Mouse (Mus musculus): ENCODE results near the gene Rps25.

DNA sequence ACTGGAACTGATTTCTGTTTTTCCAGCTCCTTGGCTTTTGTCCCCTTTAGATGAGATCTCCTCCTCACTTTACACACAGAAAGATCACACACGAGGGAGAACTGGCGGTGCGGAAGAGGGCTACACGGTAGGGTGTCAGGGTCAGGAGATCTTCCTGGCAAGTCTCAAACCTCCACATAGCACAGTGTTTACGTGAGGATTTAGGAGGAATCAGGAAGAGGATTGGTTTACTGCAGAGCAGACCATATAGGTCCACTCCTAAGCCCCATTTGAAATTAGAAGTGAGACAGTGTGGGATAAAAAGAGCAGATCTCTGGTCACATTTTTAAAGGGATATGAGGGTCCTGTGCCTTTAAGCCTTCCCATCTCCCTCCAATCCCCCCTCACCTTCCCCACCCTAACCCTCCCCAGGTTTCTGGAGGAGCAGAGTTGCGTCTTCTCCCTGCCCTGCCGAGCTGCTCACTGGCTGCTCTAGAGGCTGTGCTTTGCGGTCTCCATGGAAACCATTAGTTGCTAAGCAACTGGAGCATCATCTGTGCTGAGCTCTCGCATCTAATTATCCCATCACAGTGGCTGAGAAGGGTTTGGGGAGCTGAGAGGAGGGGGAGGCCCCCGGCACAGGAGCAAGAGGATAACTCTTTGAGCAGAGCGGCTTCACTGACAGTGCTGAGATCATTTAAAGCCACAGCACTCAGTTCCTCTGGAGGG is 50.2 kb downstream of the Rps25 start:
- TF ChIP-seq E2F4 (IDR thresholded peaks at IDR 0.05; ENCODE audit: insufficient read depth) (no peak), MYOG (IDR thresholded peaks at IDR 0.05; ENCODE audit: control insufficient read depth in 1 of 3, insufficient read depth in 1 of 3, insufficient read length in 2 of 3, low read depth in 2 of 3) (no peak), TCF3 (IDR thresholded peaks at IDR 0.05; ENCODE audit: insufficient read length, low read depth) (no peak), POLR2A (IDR thresholded peaks at IDR 0.05; ENCODE audit: insufficient read length, low read depth) (no peak), TCF12 (IDR thresholded peaks at IDR 0.05; ENCODE audit: insufficient read depth, poor library complexity, severe bottlenecking) (no peak), MYOD1 (IDR thresholded peaks at IDR 0.05; ENCODE audit: control insufficient read depth in 1 of 3, insufficient read length in 2 of 3, low read depth in 2 of 3) (no peak), USF1 (IDR thresholded peaks at IDR 0.05; ENCODE audit: low read depth) (no peak), REST (IDR thresholded peaks at IDR 0.05; ENCODE audit: insufficient read depth, insufficient read length) (no peak)
